Mouse (Mus musculus): ENCODE measurements around the gene Zfp874a. TPM values are rescaled to one million over a fixed set of nuclear protein-coding genes. Genes with fewer than 3 reads are reported as not detected.
"Not testable (repeated sequence)": the region's sequence is repeated elsewhere in the genome, so short reads cannot be mapped to it uniquely, and the experiment has no call there.

Gene Zfp874a
- polyA plus RNA-seq, 1 experiment from 2014 or later, result 9.5 TPM

- not testable (repeated sequence) for H3K4me1 ChIP-seq (ENCODE audit: control insufficient read depth, insufficient read depth, low read length); ATAC-seq (ENCODE audit: insufficient number of reproducible peaks, low FRiP score, low TSS enrichment, low read depth); H3K4me2 ChIP-seq (ENCODE audit: low read depth, severe bottlenecking); H3K9ac ChIP-seq (ENCODE audit: low read length); H3K4me3 ChIP-seq (ENCODE audit: low read depth, low read length); H3K9me3 ChIP-seq (ENCODE audit: control insufficient read depth, low read length); H3K27ac ChIP-seq (replicated peaks; ENCODE audit: low read depth, low read length); H3K27me3 ChIP-seq (ENCODE audit: control insufficient read depth, insufficient read depth, low read length); DNase-seq (ENCODE audit: low spot score); H3K36me3 ChIP-seq (ENCODE audit: control insufficient read depth, insufficient read depth, low read length)
- 89% methylated on average over 2 of the region's 5 CpGs for WGBS
Measured at GRCm38 (mm10) chr13:67463506-67464185, 12.2 kb upstream of the Zfp874a start.

GRCm38 (mm10) chr13:67452021-67452309 is 541 bp upstream of the Zfp874a start:
- Histone ChIP-seq H3K9me3 (ENCODE audit: control insufficient read depth, low read length) (no peaks in the 10 kb centered on the region), H3K9ac (ENCODE audit: low read length) (peak overlapping the region; percentile 38; the same call in 1 of the 2 replicates), H3K4me1 (ENCODE audit: control insufficient read depth, insufficient read depth, low read length) (no peaks in the 10 kb centered on the region), H3K4me2 (ENCODE audit: low read depth, severe bottlenecking) (peak overlapping the region; percentile 57), H3K4me3 (ENCODE audit: low read depth, low read length) (peak overlapping the region; percentile 53), H3K27ac (replicated peaks; ENCODE audit: low read depth, low read length) (no peak overlapping the region), H3K36me3 (ENCODE audit: control insufficient read depth, insufficient read depth, low read length) (no peaks in the 10 kb centered on the region), H3K27me3 (ENCODE audit: control insufficient read depth, insufficient read depth, low read length) (no peaks in the 10 kb centered on the region)
- whole genome bisulfite sequencing, result 6% methylated on average over 3 of the region's 3 CpGs
- DNase-seq (ENCODE audit: low spot score) (peak; percentile 34), ATAC-seq (ENCODE audit: insufficient number of reproducible peaks, low FRiP score, low TSS enrichment, low read depth) (no peak)

GRCm38 (mm10) chr13:67437095-67437494 is 14.3 kb downstream of the Zfp874a start:
- not testable (repeated sequence) for ATAC-seq (ENCODE audit: insufficient number of reproducible peaks, low FRiP score, low TSS enrichment, low read depth); H3K27ac ChIP-seq (replicated peaks; ENCODE audit: low read depth, low read length); H3K4me1 ChIP-seq (ENCODE audit: control insufficient read depth, insufficient read depth, low read length); H3K27me3 ChIP-seq (ENCODE audit: control insufficient read depth, insufficient read depth, low read length); H3K9me3 ChIP-seq (ENCODE audit: control insufficient read depth, low read length); H3K9ac ChIP-seq (ENCODE audit: low read length); H3K4me3 ChIP-seq (ENCODE audit: low read depth, low read length); H3K36me3 ChIP-seq (ENCODE audit: control insufficient read depth, insufficient read depth, low read length); H3K4me2 ChIP-seq (ENCODE audit: low read depth, severe bottlenecking); DNase-seq (ENCODE audit: low spot score)
- whole genome bisulfite sequencing, result 90% methylated on average over 1 of the region's 3 CpGs

GRCm38 (mm10) chr13:67428116-67428515 is 23.3 kb downstream of the Zfp874a start:
- ATAC-seq (ENCODE audit: insufficient number of reproducible peaks, low FRiP score, low TSS enrichment, low read depth), result no peak
- DNase-seq (ENCODE audit: low spot score), result no peak
- 84% methylated on average over 3 of the region's 3 CpGs for WGBS
- Histone ChIP-seq H3K27me3 (ENCODE audit: control insufficient read depth, insufficient read depth, low read length) (no peaks in the 10 kb centered on the region), H3K9ac (ENCODE audit: low read length) (no peak overlapping the region), H3K9me3 (ENCODE audit: control insufficient read depth, low read length) (no peaks in the 10 kb centered on the region), H3K4me1 (ENCODE audit: control insufficient read depth, insufficient read depth, low read length) (no peaks in the 10 kb centered on the region), H3K4me2 (ENCODE audit: low read depth, severe bottlenecking) (no peak overlapping the region), H3K4me3 (ENCODE audit: low read depth, low read length) (no peak overlapping the region), H3K27ac (replicated peaks; ENCODE audit: low read depth, low read length) (no peak overlapping the region), H3K36me3 (ENCODE audit: control insufficient read depth, insufficient read depth, low read length) (no peaks in the 10 kb centered on the region)

- not testable (repeated sequence) for H3K27ac ChIP-seq (replicated peaks; ENCODE audit: low read depth, low read length); H3K4me1 ChIP-seq (ENCODE audit: control insufficient read depth, insufficient read depth, low read length); DNase-seq (ENCODE audit: low spot score); H3K9me3 ChIP-seq (ENCODE audit: control insufficient read depth, low read length); H3K9ac ChIP-seq (ENCODE audit: low read length); H3K36me3 ChIP-seq (ENCODE audit: control insufficient read depth, insufficient read depth, low read length); H3K4me2 ChIP-seq (ENCODE audit: low read depth, severe bottlenecking); H3K4me3 ChIP-seq (ENCODE audit: low read depth, low read length); H3K27me3 ChIP-seq (ENCODE audit: control insufficient read depth, insufficient read depth, low read length); ATAC-seq (ENCODE audit: insufficient number of reproducible peaks, low FRiP score, low TSS enrichment, low read depth)
Measured at GRCm38 (mm10) chr13:67425699-67426098, 25.7 kb downstream of the Zfp874a start.

GRCm38 (mm10) chr13:67422532-67422931 is 28.9 kb downstream of the Zfp874a start:
- ATAC-seq (ENCODE audit: insufficient number of reproducible peaks, low FRiP score, low TSS enrichment, low read depth); H3K4me1 ChIP-seq (ENCODE audit: control insufficient read depth, insufficient read depth, low read length); H3K36me3 ChIP-seq (ENCODE audit: control insufficient read depth, insufficient read depth, low read length); H3K27me3 ChIP-seq (ENCODE audit: control insufficient read depth, insufficient read depth, low read length); H3K9me3 ChIP-seq (ENCODE audit: control insufficient read depth, low read length); H3K4me2 ChIP-seq (ENCODE audit: low read depth, severe bottlenecking); H3K27ac ChIP-seq (replicated peaks; ENCODE audit: low read depth, low read length); DNase-seq (ENCODE audit: low spot score); H3K9ac ChIP-seq (ENCODE audit: low read length); H3K4me3 ChIP-seq (ENCODE audit: low read depth, low read length): not testable (repeated sequence)
- 92% methylated on average over 2 of the region's 2 CpGs for WGBS

GRCm38 (mm10) chr13:67421207-67421857 is 30.1 kb downstream of the Zfp874a start, which contains the start of gene Zfp459:
Gene Zfp459 (minus strand): TSS chr13:67421418.
- H3K36me3 ChIP-seq (ENCODE audit: control insufficient read depth, insufficient read depth, low read length), result no peaks in the 10 kb centered on the region
- H3K27ac ChIP-seq (replicated peaks; ENCODE audit: low read depth, low read length), result no peak within 1 kb of the TSS
- no peaks in the 10 kb centered on the region for H3K9me3 ChIP-seq (ENCODE audit: control insufficient read depth, low read length)
- WGBS, result 2% methylated on average over 22 of the region's 22 CpGs
- ATAC-seq (ENCODE audit: insufficient number of reproducible peaks, low FRiP score, low TSS enrichment, low read depth), result peak; percentile 82
- H3K4me3 ChIP-seq (ENCODE audit: low read depth, low read length), result peak within 1 kb of the TSS; percentile 48
- peak; percentile 72 for DNase-seq (ENCODE audit: low spot score)
- peak within 1 kb of the TSS; percentile 74 for H3K4me2 ChIP-seq (ENCODE audit: low read depth, severe bottlenecking)
- H3K27me3 ChIP-seq (ENCODE audit: control insufficient read depth, insufficient read depth, low read length), result no peaks in the 10 kb centered on the region
- no peaks in the 10 kb centered on the region for H3K4me1 ChIP-seq (ENCODE audit: control insufficient read depth, insufficient read depth, low read length)
- peak within 1 kb of the TSS; percentile 62 for H3K9ac ChIP-seq (ENCODE audit: low read length)

- Histone ChIP-seq H3K27me3 (ENCODE audit: control insufficient read depth, insufficient read depth, low read length) (no peaks in the 10 kb centered on the region), H3K27ac (replicated peaks; ENCODE audit: low read depth, low read length) (no peak overlapping the region), H3K4me3 (ENCODE audit: low read depth, low read length) (peak overlapping the region; percentile 48), H3K9ac (ENCODE audit: low read length) (peak overlapping the region; percentile 62), H3K36me3 (ENCODE audit: control insufficient read depth, insufficient read depth, low read length) (no peaks in the 10 kb centered on the region), H3K4me2 (ENCODE audit: low read depth, severe bottlenecking) (peak overlapping the region; percentile 74), H3K4me1 (ENCODE audit: control insufficient read depth, insufficient read depth, low read length) (no peaks in the 10 kb centered on the region), H3K9me3 (ENCODE audit: control insufficient read depth, low read length) (no peaks in the 10 kb centered on the region)
- ATAC-seq (ENCODE audit: insufficient number of reproducible peaks, low FRiP score, low TSS enrichment, low read depth), result peak; percentile 33; the same call in 1 of the 2 replicates
- WGBS, result 33% methylated on average over 11 of the region's 11 CpGs
- DNase-seq (ENCODE audit: low spot score), result no peak
Measured at GRCm38 (mm10) chr13:67420558-67421206, 30.7 kb downstream of the Zfp874a start.
